Mouse (Mus musculus) erythroid progenitor cell, adult 5-6 weeks (primary cell): ENCODE measurements around the gene Ubald2. TPM values are rescaled to one million over a fixed set of nuclear protein-coding genes. Genes with fewer than 3 reads are reported as not detected.

Experiments used
- ATAC-seq: replicated peaks from 2 replicates; pipeline ENCODE4 v1.8.0; 2016; ENCODE audit warnings: moderate number of reproducible peaks, mild to moderate bottlenecking, moderate TSS enrichment, inconsistent platforms; ENCODE audit not compliant: poor library complexity, low FRiP score, severe bottlenecking
- total RNA-seq, 2 experiments: library from RNA; stranded (forward) in 1 of 2; stranded (reverse) in 1 of 2; fragments of 150-400 nt in 1 of 2; fragments of 186-747, 209-891 nt in 1 of 2; gene quantifications; 2 replicates each; pipeline versions ENCODE4 v1.2.3 to v1.2.4; 2015 to 2017; ENCODE audit warnings: low replicate concordance in 2 of 2

Gene Ubald2
- total RNA-seq, 2 experiments from 2014 or later, result 47.2 to 187 TPM

GRCm38 (mm10) chr11:116430723-116431427, 3.0 kb upstream of the Ubald2 start:
- no peak for ATAC-seq

DNA sequence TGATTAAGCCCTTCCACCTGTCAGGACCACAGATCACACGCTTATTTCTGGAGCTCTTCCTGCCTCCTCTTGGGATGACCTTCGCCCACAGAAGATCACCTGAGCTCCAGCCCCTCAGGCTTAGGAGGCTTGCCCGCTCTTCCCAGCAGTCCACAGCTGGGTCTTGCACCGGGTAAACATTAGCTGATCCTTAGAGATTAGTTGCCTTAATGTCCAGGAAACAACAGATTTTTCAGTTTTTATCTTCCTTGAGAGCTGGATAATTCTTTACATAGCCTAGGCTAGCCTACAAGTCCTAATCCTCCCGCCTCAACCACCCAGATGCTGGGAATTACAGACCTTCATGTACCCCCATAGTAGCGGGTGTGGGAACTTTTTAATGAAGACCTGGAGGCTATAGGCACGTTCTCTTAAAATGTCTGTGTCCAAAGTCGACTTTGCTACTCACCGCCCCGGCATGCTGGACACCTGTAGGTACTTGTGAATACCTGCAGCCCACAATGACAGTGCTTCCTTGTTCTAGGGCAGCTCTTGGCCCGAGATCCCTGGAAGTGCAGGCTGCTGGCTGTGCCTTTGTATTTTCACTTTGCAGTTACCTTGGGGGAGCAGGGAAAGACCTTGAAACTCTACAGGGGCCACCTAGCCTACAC, 2.3 kb upstream of the Ubald2 start:
- no peak for ATAC-seq

GRCm38 (mm10) chr11:116432127-116432526, 1.8 kb upstream of the Ubald2 start:
- ATAC-seq, result no peak

GRCm38 (mm10) chr11:116432593-116433355, 1.1 kb upstream of the Ubald2 start:
- no peak for ATAC-seq

DNA sequence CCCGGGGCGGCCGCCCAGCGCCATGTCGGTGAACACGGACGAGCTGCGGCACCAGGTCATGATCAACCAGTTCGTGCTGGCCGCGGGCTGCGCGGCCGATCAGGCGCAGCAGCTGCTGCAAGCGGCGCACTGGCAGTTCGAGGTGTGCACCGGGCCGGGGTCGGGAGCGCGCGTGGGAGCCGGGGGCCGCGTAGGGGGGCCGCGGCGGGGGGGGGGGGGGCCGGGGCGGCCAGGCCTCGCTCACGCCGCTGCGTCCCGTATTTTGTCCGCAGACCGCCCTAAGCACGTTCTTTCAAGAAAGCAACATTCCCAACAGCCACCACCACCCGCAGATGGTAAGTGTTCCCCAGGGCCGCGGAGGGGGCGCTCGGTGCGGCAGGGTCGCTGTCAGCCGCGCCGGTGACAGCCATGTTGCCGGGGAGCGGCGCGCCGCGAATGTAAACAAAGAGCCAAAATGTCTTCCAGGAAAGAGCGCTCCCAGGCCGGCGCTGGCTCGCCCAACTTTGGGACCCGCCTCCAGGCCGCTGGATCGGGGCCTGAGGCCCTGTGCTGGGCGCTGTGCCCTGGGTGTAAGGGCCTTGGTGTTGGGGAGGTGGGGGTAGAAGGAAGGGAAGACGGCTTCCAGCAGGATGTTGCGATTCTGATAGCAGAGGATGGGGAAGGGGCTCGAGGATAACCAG, 533 bp downstream of the Ubald2 start:
- ATAC-seq, result peak; percentile 18; the same call in 1 of the 2 replicates

DNA sequence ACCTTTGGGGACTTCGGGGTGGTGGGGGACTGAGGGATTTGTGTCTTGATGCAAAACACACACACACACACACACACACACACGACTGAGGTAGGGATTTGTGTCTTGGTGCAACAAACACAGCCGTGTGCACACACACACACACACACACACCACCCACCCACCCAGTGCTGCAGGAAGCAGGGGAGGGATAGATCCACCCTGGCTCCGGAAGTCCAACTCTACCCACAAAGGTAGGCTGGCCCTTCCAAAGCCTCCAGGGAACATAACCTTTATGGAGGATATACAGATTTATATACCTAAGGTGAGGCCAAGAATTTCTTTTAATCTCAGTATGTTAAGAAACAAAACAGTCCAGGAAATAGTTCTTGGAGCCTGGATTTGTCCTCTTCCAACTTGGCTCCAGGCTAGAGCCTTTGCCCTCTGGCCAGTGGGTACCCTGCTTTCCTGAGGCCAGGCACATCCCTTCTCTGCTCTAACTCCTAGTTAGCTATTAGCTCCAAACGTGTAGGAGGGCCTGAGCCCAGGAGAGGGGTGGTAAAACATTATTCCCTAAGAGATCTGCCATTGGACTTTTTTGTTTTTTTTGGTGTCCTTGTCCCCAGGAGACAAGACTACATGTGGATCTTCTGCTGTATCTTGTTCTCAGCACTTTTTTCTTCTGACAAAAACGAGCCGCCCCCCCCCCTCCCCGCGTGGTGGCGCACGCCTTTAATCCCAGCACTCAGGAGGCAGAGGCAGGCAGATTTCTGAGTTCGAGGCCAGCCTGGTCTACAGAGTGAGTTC, 1.3 kb downstream of the Ubald2 start:
- ATAC-seq, result no peak

- ATAC-seq, result no peak
These were observed 2.3 kb downstream of the Ubald2 start for GRCm38 (mm10) chr11:116435992-116436724.

GRCm38 (mm10) chr11:116436725-116437331, 2.9 kb downstream of the Ubald2 start:
- ATAC-seq, result no peak

GRCm38 (mm10) chr11:116437541-116437940, 3.6 kb downstream of the Ubald2 start:
- no peak for ATAC-seq

DNA sequence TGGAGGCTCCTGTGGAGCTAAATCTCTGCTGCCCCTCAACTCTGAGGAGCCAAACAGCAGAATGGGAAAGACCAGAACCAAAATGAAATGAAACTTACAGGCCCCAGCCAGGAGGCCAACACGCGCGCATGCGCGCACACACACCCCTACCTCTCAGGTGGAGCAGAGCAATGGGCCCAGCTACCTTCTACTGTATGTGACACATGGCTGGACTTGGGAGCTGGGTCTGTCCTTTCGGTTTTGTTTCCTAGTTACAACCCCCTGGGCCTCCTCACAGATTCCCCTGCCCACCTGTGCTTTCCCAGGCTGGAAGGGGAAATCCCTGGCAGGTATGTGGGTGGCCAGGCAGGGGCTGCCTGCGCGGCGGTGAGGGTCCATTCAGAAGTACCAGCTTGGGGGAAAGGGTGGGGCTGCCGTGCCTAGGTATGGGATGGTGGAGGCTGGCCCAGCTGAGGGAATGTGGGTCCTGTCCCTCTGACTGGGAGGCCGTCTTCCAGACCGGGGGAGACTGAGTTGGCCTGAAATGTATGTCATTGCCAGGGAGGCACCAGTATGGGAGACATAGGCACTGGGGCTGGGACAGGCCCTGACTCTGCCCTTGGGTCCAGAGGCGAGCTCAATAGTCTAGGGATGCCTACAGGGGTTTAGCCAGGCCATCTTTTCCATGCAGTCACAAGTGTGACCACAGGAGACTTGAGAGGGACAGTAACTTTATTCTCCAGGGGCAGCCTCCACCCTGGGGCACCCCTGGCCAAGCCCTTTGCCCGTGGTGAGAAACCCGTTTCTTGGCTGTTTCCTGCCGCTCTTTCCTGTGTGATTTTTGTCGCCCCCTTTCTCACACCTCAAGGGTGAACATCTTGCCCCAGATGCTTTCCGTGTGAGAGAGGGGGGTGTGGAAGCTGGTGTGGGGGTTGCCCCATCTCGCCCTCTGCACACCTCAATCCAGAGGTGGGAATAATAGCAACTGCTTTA, 5.7 kb downstream of the Ubald2 start:
- 0 out of 2 replicates have a peak, but pooled peaks have one; percentile 1 for ATAC-seq

- ATAC-seq, result no peak
These were observed 6.6 kb downstream of the Ubald2 start for GRCm38 (mm10) chr11:116440408-116441068.

DNA sequence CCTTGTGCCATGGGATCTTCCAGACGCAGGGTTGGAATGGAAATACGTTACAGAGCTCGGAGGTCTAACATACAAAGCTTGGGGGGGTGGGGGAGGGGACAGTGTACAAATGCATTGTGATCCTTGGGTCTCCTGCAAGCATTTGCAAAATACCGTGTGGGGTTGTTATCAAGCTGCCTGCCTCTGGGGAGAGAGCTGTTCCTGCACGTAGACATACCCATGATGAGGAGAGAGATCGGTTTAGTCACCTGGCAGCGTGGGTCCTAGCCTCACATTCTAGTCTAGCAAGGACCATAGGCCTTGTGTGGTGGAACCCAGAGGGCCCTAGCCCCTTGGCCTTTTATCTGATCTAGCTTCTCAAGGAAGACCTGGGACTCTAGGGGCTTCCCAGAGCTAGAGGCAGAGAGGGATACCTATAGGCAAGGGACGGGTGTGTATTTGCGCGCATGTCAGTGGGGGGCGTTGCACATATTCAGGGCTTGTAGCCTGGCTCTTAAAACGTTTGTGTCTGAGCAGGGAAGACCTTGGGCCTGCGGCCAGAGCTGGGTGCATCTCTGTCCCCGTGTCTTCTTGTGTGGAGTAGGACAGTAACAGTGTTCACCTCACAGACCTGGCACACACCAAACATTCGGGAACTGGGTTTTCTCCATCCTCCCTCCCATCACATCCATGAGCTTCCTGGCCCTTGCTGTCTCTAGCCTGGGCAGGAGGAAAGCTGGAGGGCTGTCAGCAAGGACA, 8.4 kb downstream of the Ubald2 start:
- ATAC-seq, result no peak

- ATAC-seq, result no peak
These were observed 8.9 kb downstream of the Ubald2 start for GRCm38 (mm10) chr11:116442867-116443177.

GRCm38 (mm10) chr11:116443311-116443710, 9.4 kb downstream of the Ubald2 start:
- no peak for ATAC-seq

DNA sequence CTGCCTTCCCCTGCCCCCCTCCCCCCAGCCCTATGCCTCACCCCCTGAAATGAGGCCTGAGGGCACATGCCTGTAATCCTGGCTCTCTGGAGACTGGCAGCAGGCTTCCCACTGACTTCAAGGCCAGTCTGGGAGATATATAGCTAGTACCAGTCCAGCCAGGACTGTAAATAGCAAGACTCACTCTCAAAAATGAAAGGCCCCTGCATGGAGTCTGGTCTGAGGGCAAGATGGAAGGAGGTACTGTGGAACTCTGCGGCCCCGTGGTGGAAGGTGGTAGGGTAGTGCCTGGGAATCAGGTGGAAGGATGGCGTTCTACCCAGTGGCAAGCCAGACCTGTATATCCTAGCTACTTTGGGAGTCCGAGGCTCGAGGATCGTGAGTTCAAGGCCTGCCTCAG, 10.0 kb downstream of the Ubald2 start:
- ATAC-seq, result no peak

DNA sequence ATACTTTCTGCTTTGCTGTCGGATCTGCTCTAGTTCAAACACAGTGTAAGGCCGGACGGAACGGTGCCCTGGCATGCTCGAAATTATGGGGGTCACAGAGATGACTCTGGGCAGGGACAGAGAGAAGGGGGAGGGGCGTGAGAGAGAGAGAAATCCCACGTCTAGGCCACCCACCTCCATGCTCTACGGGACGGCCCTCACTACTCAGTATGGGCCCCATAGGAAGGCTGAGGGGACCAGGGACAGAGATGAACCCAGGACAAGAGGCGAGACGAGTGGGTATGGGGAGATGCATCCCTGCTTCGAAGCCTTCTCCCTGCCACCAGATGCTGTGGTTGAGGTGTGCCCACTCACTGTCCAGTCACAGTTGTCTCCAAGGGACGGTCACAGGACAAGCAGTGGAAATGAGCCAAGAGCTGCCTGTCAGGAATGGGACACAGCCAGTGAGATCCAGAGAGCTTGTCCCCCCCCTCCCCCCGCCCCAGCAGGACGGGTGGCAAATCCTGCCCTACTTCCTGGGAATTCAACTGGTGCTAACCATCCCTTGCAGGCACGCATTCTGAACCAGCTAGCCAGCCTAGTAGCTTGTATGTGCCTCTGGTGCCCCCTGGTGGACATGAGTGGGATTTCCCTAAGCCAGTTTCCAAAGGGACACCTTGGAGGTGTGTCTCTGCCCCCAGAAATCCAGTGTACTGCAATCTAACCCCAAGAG, 11.9 kb downstream of the Ubald2 start:
- ATAC-seq, result peak; percentile 74
